Mouse (Mus musculus) stomach, postnatal 0 days (tissue): ENCODE data around the gene Camkmt.

Source experiments
- CTCF ChIP-seq: IDR thresholded peaks from 2 replicates; pipeline ENCODE4 v1.5.1; 2016; ENCODE audit warnings: antibody characterized with exemption, low read depth, mild to moderate bottlenecking, moderate library complexity
- EP300 ChIP-seq: optimal IDR thresholded peaks from 2 replicates; pipeline ENCODE3; 2016; ENCODE audit warnings: antibody characterized with exemption

DNA sequence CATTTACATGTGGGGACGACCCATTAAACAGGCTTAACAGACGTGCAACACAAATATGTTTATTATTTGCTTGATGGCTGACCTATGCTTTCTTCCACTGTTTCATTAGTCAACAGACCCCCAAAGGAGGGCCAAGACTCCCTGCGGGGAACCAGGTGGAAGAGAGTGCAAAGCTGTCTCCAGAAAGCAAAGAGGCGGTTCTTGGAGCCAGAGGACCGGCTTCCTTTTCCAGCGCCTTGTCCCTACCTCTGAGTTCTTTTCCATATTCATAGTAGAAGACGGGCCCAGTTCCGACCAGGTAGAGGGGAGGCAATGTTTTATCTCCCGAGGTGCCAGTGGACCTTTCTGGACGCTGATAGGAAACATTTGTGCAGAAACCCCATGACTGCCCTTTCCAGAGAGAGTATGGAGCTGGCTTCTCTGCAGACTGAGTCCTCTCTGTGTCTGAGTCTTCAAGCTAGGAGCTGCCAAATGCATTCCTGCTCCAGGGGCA lies 399.2 kb downstream of the Camkmt start:
- TF ChIP-seq CTCF (no peak), EP300 (no peak)
